Mouse (Mus musculus): ENCODE results near the gene Zg16. TPM values are rescaled to one million over a fixed set of nuclear protein-coding genes. Genes with fewer than 3 reads are reported as not detected.
A peak's percentile ranks its signal among the peaks of the same experiment; 100 is the strongest.

Zg16 gene
- total RNA-seq, 2 experiments from 2014 or later, result not detected

DNA sequence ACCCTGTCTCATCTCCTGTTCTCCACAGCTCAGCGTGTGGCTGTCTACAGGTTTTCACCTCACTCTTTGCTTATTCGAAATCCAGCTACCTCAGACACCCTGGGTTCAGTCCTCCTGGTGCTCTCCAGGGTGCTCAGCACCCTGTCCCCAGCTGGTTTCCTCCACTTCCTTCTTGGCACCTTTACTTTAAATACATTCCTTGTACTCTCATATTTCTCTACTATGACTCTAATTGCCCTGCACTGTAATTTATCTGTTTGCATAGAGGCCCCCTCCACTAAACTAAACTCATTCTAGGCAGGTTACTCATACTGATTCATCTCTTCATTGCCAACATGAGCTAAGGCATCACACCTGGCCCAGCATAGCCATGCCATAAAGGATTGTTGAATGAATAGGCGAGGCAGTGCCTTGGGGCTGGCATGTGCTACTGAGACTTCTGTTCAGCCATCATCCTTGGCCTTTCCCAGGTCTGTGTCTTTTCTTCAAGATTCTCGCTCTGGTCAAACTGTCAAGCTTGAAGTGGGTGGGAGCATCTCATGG lies 16.2 kb downstream of the Zg16 start:
- no peak for DNase-seq

GRCm38 (mm10) chr7:127066317-127066716 lies 20.8 kb downstream of the Zg16 start:
- no peak for DNase-seq

GRCm38 (mm10) chr7:127065538-127065937 lies 21.6 kb downstream of the Zg16 start:
- DNase-seq, result no peak

GRCm38 (mm10) chr7:127055026-127055585 lies 32.0 kb downstream of the Zg16 start:
- no peak for DNase-seq

DNA sequence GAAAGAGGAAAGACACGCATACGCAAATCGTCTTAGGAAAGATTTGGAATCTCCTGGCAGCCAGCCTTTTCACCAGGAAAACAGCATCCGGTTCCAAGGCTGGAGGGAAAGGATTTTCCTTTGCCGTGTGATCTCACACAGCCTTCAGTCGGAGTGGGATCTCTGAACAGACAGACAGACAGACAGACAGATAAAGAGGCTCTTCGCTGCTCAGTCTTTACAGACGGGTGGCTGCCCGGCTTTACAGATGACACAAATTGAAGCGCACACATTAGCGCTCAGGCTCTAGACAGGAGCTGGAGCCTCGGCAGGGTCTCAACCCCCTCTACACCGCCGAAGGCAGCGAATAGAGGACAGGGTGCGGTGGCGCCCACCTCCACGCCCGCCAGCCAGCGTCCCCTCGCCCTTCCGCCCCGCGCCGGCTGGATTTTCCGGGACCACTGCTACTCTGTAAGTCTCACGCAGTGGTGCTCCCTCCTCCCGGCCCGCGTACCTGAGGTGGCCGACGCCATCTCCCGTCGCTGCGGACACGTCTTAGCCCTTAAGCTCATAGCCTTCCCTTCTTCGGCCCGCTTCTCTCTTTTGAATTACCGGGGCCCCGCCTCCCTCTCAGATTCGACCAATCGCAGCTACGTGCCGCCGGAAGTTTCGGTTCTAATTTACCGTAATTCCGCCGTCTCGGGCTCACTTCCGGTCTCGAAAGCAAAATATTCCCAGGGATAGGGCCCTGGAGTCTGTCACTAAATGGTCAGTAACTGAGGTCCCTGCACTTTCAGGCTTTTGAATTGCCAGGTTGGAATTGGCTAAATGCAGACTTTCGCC lies 45.1 kb downstream of the Zg16 start, which contains the start of gene Kif22:
TSS of gene Kif22 (minus strand) at position 621 of the 822 bp plus-strand sequence.
- DNase-seq, result peak; percentile 86

DNA sequence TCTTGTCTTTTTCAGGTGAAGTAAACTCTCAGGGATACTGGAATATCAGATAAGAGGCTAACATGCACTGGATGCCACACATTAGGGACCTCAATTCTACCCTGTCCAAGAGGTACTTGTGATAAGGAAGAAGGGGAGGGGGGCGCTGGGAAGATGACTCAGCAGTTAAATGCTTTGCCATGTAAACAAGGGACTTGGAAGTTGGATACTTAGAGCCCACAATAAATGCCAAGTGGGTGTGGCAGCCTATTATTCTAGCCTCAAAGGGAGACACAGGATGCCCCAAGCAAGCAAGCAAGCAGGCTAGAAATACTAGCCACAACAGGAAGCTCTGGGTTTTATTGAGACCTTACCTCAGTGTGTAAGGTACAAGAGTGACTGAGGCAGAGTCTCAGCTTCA lies 55.9 kb downstream of the Zg16 start:
- no peak for DNase-seq

- no peak for DNase-seq
These were observed 57.0 kb downstream of the Zg16 start for GRCm38 (mm10) chr7:127030172-127030571.

- no peak for DNase-seq
These were observed 59.2 kb downstream of the Zg16 start for GRCm38 (mm10) chr7:127027885-127028284.

DNA sequence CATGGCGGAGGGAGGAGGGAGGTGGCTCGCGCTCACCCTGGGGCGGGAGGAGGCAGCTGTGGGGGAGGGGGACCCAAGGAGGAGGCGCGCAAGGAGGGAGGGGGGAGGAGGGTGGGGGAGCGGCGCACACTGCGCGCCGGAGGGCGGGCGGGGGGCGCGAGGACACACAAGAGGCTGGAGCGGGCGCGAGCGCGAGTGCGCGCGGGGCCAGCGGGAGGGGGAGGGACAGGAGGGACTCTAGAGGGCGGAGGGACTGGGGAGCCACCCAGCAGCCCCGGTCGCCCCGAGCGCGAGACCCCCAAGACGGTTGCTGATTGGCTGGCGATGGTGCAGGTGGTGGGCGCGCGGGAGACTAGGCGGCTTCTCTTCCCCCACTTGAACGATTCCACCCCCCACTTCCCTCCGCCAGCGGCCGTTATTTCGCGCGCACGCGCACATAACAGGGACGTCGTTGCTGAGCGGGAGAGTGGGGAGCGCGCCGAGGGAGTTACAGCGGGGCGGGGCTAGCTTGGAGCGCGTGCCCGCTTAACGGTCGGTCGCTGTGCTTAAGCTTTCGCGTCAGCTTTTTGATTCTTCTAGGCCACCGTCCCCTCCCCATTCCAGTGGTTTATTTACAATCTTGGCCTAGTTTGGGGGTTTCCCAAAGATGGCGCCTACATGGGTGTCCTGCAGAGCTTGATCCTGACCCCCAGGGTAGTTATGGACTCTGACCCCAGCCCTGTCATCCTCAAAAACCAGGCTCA lies 60.0 kb downstream of the Zg16 start, which contains the start of gene Maz:
TSS of gene Maz (minus strand) at position 54 of the 743 bp plus-strand sequence.
- DNase-seq, result peak; percentile 99

GRCm38 (mm10) chr7:127026616-127026983 lies 60.5 kb downstream of the Zg16 start:
- peak; percentile 92 for DNase-seq

GRCm38 (mm10) chr7:127026161-127026600 lies 60.9 kb downstream of the Zg16 start:
- peak; percentile 66 for DNase-seq

- peak; percentile 61 for DNase-seq
These were observed 61.5 kb downstream of the Zg16 start for GRCm38 (mm10) chr7:127025556-127026160.

DNA sequence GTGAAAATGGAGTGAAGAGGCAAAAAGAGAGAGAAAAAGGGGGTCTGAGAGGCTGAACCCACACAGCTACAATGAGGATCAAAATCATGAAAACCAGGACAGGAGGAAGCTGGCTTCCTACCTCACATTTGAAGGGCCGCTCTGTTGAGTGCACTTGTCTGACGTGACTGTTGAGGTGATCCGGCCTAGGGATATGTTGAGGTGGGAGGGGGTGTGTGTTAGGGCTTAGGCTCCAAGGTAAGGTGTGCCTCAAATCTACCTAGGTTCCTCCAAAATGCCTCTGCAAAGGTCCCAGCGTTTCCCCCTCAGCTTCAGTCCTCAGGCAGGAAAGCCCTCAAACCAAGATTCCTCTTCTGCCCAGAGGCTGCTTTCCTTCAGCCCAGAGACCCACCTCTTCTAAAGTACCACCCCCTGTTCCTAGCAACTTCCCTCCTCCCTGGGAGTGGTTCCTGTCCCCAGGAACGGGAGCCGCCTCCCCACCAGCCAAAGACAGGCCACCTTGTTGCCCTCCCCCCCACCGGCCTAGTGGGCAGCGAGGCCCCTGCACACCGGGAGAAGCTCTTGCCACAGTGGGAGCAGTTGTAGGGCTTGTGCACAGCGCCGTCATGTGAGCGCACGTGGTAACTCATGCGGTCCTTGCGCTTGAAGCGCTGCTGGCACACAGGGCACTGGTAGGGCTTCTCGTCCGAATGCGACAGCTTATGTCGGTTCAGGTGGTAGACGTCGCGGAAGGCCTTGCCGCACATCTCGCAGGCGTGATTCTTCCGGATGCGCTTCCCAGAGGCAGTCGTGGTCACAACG lies 62.2 kb downstream of the Zg16 start:
- DNase-seq, result peak; percentile 67

- DNase-seq, result no peak
These were observed 63.0 kb downstream of the Zg16 start for GRCm38 (mm10) chr7:127023896-127024690.

DNA sequence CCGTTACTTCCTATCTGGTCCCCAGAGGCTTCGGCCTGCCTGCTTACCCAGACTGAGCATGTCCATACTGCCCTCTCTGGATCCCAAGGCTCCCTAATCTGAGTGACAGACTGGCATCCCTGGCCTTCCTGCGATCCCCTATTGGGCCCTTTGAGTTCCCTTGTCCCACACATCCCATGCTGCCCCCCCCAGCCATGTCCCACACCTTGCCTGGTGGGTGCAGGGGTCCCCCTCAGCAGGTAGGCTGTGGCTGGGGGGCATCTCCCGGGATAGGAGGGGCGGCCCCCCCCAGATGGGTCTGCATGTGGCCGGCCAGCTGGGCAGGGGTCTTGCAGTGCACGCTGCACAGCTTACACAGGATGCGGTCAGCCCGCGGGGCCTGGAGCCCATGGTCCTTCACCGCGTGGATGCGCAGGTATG lies 63.8 kb downstream of the Zg16 start:
- peak; percentile 16 for DNase-seq

- DNase-seq, result no peak
These were observed 64.4 kb downstream of the Zg16 start for GRCm38 (mm10) chr7:127022528-127023271.

GRCm38 (mm10) chr7:127021563-127022527 lies 65.3 kb downstream of the Zg16 start:
- no peak for DNase-seq

- peak; percentile 58 for DNase-seq
These were observed 66.1 kb downstream of the Zg16 start, which contains the start of the genes Gm42742 and Prrt2 for GRCm38 (mm10) chr7:127020901-127021562. TSS of gene Gm42742 (minus strand) at chr7:127021097. TSS of gene Prrt2 (minus strand) at chr7:127021211.
